7 mouse cellular contexts compared by ENCODE assay signal in the genomic region with DNA sequence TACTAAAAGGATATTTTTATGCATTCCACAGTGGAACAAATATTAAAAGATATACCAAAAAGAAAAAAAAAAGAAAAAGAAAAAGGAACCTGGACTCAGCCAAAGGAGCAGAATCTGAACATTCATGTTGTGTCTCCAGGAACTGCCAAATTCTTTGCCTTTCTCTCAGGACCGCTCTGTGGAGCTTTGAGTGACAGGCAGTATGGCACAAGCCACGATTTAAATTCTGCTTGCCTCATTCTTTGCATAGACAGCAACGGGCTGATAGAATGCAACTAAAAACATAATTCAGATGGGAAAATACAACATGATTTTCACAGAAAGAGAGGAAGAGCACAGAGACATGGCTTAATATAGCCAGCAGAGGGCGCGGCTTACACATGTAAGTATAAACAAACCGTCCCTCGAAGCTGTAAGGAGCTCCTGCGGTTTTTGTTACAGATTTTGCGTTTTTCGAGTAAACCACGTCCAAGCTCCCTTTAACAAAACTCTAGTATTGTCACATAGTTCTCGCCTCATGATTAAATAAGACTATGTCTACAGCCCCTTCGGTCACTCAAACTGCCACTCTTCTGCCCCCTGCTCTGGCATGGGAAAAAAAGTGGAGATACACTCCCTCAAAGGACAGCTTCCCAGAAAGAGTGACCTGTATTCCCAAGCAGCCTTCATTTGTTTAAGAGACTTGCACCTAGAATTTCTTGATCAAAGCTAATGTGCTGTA.
DNase-seq lines count a peak whose midpoint lies in the region; ATAC-seq lines count a peak whose summit lies in the region.

No protein-coding gene starts in this region.

- DNase-seq in WW6 (ENCODE audit: low read depth, low spot score) = peak; percentile 9
- peak; percentile 34 for DNase-seq in cerebellum, adult 8-10 months
- DNase-seq in frontal cortex, adult 2 months (ENCODE audit: extremely low spot score in 1 of 2, low spot score in 1 of 2) = peak; percentile 20 to 77
- peak; percentile 22 for DNase-seq in hindlimb bud, embryonic 11.5 days (ENCODE audit: extremely low spot score, low read depth, low spot score)
- peak; percentile 51 for DNase-seq in left cerebral cortex, adult 11 months (ENCODE audit: low spot score)
- peak; percentile 64 to 69 for DNase-seq in right cerebral cortex, postnatal 10 days (ENCODE audit: low spot score in 2 of 2)

- ATAC-seq in megakaryocyte, adult 5-6 weeks (ENCODE audit: poor library complexity, severe bottlenecking) = peak; percentile 56

Comparison
In these comparisons a context has a peak if more than half of its experiments do, and no peak if none do; other contexts are left out.
1. Peak in every context shown above with its lines: DNase-seq and ATAC-seq.
2. DNase-seq: peak in every context shown above with its lines; median percentile 66 in right cerebral cortex, postnatal 10 days; 51 in left cerebral cortex, adult 11 months; 48 in frontal cortex, adult 2 months; 34 in cerebellum, adult 8-10 months; 22 in hindlimb bud, embryonic 11.5 days; 9 in WW6.